Mouse (Mus musculus) CD4-positive, CD25-positive, alpha-beta regulatory T cell, adult 4 months (primary cell): ENCODE results near the gene 2410004P03Rik. TPM values are rescaled to one million over a fixed set of nuclear protein-coding genes. Genes with fewer than 3 reads are reported as not detected.
"Not testable (repeated sequence)": the region's sequence is repeated elsewhere in the genome, so short reads cannot be mapped to it uniquely, and the experiment has no call there.

Experiments used
- ATAC-seq: one replicate; pipeline ENCODE4 v1.8.0; 2017
- polyA plus RNA-seq, 2 experiments: library from polyadenylated mRNA; unstranded; fragments of 100-300 nt; shearing (Covaris generic); gene quantifications; one replicate each; pipeline ENCODE4 v1.2.1; 2017

The 2410004P03Rik gene
- 1 to 10 TPM; 1.2 to 1.8 TPM for polyA plus RNA-seq

DNA sequence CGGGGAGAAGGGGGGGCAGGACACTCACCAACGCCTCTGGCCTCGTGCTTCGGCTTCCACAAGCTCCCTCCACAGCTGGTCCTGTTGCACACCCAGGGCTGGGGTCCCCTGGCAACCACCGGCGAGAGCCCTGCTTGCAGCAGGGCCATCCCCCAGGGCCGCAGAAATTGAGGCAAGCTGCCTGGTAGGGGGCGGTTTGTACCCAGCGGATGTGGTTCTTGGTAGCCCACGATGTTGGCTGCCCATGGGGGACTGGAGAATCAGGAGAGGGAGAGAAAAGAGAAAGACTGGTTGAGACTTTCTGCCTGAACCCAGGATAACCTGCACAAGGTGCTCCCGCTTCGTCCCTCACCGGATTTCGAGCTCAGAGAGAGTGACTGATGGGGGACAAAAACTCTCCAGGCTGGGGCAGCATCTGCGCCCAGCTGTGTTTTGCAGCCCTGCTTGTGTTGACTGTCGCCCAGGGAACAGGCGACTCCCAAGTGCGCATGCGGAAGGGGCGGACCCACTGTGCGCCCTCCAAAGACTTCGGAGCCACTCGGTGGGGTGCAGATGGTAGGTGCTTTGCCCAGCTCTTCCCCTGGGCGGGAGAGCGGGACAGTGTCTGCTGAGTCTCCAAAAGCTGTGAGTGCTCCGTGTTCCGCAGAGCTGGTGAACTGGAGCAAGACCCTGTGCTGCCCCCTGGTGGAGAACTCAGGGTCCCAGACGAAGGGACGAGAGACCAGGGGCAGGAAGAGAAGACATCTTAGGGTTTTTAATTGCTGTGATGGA lies at the start of gene 2410004P03Rik:
Gene 2410004P03Rik, minus strand, starts transcription at position 628 of the 771 bp plus-strand sequence.
- peak; percentile 89 for ATAC-seq

DNA sequence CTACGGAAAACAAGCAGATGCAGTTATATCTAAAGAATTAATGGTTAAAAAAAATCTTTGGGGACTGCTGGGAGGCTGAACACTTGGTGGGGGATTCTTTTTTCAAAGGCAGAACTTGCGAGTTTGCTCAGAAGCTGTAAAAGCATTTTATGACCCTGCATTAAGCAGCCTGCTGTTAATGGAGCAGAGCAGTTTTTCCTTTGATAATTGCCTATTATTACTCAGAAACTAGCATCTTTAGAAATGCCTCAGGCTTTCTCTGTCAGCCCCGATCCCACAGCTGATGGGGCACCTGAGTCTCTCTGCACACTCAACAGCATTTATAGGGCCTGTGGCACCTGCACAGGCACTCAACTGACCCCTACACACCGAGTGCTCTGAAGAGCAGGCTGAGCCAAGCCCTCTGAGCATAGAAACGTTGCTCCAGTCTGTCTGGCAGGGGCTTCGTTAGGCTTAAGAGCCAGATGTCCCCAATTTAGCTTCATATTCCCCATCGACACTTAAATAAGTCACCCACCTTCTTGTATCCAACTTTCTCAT lies 49.7 kb upstream of the 2410004P03Rik start:
- ATAC-seq: no peak

DNA sequence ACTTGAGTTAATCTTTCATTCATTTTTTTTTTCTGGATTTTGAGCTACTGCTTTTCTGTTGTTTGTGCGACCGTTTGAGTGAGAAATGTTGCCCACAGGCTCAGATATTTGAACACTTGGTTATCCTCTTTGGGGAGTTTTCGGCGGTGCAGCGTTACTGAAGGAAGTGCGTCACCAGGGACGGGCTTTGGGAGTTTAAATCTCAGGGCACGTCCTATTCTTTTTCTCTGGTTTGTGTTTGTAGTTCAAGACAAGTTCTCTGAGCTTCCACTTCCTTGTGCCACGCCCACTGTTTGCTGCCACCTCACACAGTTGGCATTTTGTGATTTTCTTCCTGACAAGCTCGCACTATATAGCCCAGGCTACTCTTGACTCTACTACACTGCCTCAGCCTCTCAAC lies 47.0 kb upstream of the 2410004P03Rik start:
- peak; percentile 26 for ATAC-seq

DNA sequence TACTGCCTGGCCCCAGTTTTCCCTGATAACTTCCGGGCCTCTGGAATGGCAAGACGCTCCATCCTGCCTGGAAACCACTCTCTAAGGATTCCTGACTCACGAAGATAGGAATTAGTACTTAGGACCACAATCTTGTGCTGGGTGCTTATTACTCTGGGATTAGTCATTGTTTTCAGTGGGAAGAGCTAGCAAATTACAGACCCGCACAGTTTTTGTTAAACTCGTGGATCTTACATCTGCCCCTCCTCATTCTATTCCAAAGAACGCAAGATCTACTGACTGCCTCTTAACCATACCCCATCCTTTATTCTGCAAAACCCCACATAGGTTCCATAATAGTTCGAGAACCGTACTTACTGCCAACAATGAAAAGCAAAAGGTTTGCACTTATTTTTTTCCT lies 45.6 kb upstream of the 2410004P03Rik start:
- ATAC-seq: no peak

DNA sequence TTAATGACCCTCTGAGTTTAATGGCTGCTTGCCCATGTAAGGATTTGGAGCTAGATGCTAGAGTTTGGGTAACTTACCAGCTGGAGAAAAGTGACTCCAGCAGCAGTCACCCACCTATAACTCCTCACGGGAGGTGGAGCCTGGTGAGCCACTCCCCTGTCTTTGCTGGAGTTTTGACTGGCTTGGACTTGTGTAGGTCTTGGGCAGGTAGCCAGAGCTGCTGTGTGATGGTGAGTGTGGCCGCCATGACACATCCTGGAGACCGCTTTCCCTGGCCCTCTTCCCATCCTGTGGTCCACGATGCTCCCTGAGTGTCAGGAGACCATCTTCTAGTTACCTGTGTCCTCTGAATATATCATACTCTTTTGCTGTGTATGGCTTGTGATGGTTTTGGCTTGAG lies 44.2 kb upstream of the 2410004P03Rik start:
- ATAC-seq: no peak

DNA sequence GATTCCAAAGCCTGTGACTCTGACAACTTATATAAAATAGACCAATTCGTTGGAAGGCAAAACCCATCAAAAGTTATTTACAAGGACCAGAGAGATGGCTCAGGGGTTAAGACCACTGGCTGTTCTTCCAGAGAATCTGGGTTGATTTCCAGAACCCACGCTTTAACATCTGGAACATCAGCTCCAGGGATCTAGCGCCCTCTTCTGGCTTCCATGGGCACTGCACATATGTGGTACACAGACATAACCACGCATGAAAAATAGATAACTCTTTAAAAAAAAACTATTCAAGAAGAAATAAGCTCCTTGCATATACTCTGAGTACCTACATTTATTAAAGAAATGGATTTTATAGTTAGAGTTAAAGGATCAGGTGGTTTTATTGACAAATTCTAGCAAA lies 43.2 kb upstream of the 2410004P03Rik start:
- no peak for ATAC-seq

DNA sequence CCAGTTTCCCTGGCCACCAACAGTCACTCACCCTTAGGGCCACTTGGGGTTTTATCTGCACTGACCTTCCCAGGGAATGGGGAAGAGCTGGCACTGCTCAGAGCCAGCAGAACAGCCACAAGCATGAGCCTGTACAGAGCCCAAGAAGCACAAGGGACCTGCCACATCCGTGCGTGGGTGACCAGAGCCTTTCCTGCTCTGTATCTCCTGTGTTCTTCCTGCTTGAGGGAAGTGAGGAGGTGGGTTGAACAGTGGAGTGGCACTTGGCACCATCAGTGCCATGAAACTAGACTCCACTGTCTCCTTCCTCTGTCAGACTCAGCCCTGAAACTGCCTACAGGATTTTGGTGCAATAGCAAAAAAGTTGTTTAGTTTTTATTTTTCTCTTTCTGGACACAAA lies 41.1 kb upstream of the 2410004P03Rik start:
- ATAC-seq: no peak

DNA sequence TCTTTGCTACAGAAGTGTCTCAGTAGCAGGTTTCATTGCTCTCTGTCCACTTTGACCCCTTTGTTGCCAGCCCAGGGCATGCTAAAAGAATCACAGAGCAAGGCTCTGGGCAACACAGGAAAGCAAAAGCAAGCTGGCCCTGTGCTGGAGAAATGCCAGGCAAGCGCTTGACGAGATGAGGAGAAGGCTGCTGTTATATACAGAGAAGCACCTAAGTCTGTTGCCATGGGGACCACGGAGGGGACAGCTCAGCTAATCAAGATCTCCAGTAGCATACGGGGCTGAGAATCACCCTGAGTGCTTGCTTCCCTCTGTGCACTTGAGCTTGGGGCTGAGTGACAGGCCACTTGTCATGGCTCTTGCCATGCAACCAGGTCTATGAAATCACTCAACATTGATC lies 39.5 kb upstream of the 2410004P03Rik start:
- ATAC-seq: no peak

DNA sequence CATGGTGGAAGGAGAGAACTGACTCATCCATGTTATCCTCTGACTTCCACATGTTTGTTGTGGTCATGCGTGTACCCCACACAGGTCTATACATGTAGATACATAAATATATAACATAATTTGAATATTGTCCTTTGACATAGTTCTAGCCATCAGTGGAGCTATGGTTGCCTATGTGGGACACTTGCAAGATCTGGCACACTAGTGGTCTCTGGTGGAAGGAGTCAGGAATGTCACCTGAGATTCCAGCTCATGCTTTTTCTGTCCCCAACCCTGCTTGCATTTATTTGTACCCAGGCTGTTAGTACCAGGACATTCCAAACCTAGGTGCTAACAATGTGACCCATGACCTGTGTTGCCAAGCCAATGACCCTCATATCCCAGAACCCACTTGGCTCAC lies 38.3 kb upstream of the 2410004P03Rik start:
- ATAC-seq: no peak

DNA sequence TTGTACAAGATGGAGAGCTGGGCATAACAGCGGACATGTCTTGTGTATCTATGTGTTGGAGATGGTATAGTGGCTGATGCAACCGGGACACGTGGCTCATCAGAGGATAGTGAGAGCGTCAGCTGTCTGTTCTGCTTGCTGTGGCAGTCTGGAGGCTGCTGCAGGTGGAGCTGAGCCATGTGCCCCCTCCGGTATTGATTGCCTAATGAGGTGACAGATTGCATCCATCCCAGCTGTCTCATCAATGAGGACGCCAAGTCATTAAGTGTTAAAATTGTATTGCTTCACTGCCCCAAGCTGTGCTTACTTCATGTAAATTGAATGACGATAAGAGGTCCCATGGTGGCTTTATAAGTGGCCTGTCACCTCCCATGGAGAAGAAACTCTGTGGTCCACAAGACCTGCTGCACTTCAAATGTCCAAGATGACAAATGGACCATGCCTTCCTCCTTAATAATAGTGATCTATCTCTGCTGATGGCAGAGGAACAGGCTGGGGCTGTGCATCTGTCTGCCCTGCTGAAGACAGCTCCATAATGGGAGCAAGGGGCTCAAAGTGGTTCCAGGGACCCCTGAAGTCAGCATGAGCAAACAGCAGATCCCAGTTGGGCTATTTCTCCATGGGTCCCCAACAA lies 37.6 kb upstream of the 2410004P03Rik start:
- ATAC-seq: no peak

DNA sequence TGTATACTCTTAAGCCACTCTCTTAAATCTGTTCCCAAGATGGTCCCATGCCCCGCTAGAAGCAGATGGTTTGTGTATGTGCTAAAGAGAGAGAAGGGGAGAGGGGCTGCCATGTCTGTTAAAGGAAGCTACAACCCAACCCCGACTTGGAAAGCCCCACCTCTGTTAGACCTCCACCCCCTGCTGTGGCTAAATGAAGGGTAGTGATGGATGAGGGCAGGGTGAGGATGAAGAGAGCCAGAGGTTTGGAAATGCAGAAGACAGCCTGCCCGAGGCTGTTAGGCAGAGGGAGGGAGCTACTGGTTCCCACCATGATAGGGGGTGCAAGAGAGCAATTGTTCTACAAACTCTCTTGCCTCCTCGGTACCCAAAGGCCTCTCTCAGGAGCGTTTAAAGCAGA lies 31.8 kb upstream of the 2410004P03Rik start:
- no peak for ATAC-seq

DNA sequence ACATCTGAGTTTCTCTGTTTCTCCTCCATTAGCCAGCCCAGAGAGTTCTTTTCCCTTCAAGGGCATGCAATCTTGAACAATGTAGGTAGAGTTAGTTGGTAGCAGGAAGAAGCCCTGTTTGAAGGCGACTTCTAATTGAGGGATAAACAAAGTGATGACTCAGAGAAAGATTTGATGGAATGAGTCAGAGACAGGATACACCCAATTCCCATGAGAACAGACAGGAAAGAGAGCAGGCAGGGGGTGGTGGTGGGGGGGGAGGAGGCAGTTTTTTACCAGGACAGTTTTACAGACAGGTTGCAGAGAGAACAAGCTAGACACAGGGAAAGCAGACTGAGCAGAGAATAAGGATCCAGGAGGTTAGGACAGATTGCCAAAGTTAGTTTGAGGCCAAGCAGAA lies 29.0 kb upstream of the 2410004P03Rik start:
- ATAC-seq: no peak

DNA sequence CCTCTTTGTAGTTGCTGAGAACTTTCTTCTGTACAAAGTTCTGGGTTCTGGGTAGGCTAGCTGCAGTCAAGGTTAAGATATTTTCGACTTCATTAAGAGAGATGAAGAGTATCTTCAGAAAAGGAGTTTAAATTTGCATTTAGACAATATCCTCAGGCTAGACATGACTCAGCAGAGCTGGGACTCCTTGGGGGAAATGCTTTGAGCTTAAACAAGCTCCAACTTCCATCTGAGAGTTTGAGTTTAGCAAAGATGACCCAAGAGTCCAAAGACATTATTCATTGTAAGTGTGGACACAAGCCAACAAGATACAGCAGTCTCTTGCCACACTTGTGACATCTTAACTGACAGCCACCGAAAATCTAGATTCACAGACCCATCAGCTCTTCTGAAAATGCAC lies 27.9 kb upstream of the 2410004P03Rik start:
- no peak for ATAC-seq

DNA sequence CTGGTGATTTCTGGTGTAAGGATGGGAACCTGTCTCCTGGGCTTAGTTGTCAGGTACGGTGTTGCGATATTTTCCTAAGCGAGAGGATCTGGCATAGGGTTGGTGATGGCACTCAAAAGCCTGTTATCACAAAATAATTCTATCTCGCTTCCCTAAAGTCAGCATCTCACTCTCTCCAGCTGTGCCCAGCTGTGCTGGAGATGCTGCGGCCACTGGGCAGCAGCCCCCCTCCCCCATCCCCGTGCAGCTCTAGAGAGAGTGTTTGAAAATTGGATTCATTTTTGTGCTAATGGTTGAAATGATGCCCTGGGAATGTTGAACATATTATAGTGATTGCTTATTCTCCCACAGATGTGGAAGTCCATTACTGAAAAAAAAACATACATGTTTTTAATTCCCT lies 26.7 kb upstream of the 2410004P03Rik start:
- no peak for ATAC-seq

DNA sequence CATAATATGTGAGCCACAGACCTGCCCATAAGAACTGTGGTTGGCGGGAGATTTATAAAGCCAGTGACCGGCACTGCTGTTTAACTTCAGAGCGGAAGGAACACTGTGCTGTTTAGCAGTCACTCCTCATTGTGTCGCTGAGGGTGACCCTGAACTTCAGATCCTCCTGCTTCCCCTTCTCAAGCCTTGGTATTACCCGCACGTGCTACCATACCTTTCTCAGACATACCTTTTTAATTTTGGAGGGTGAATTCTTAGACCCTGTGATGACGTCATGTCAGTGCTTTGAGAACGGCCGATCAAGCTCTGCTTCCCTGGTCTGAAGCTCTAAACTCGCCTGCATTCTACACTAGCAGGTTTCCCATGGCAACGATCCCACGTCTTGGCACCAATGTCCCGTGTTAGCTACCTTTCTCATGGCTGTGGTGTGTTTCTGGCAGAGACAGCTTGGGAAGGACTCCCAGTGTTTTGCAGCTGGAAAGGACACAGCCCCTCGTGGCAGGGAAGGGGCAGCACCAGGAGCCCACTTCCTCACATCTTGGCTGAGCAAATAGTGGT lies 25.6 kb upstream of the 2410004P03Rik start:
- no peak for ATAC-seq

DNA sequence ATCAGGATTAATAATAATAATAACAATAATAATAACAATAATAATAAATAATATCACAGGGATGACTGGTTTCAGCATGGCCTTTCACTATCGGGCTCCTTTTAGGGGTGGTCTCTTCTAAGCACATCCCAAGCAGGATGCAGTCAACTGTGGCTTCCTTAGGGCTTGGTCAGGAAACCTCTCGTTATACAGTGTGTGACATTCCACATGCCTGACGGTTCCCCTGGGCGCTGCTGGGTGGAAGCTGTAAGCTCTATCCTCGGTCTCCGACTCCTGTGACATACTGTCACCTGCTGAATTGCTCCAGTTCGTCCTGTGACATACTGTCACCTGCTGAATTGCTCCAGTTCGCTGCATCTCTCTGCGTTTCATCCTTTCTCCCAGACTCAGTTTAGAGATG lies 25.0 kb upstream of the 2410004P03Rik start:
- no peak for ATAC-seq

DNA sequence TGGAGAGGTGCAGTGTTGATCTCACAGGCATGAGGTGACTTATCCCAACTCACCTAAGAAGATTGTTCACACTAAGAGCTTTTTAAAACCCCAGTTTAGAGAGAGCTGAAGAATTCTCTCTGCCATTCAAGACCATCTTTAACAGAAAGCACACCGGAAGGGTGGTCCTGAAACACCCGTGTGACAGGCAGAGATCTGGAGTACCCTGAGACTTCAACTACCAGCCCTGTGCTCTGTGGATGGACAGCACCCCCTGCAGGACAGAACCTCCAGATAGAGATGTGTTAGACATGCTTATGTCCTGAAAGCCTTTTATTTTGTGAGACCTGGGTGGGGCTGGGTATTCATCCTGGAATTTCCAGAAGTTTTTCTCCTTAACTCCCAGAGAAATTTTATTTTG lies 23.6 kb upstream of the 2410004P03Rik start:
- ATAC-seq: no peak

DNA sequence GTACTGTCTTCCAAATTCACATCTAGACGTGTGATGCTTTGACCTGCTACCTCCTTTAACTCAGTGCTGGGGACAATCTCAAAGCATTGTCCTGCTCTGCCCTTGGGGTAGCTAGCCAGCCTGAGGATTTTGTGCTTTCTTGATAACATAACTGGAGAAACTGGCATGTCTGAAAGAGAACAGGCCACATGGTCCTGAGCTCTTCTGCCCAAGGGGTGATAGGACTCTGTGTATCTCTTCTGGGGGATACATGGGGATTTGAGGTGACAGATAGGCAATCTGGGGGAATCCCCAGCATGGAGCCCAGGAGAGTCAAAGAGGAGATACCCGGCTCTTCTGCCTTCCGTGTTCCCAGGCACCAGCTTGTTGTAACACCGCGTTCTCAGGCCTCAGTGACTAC lies 23.1 kb upstream of the 2410004P03Rik start:
- ATAC-seq: no peak

DNA sequence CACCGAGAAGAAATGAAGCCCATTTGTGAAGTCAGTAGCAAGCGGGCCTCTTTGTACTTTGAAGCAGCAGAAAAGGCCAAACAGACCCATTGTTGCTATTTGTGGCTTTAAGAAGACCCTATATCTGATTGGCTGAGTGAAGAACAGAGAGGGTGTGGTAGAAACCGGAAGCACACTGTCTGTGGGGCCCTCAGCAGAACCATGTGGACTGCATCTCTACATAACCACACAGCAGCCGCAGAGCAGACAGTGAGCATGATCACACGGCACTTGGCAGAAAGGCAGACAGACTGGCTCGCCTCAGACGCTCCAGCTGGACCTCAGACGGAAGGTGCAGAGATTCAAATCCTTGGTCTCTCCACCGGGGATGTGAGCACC lies 21.9 kb upstream of the 2410004P03Rik start:
- peak; percentile 68 for ATAC-seq

DNA sequence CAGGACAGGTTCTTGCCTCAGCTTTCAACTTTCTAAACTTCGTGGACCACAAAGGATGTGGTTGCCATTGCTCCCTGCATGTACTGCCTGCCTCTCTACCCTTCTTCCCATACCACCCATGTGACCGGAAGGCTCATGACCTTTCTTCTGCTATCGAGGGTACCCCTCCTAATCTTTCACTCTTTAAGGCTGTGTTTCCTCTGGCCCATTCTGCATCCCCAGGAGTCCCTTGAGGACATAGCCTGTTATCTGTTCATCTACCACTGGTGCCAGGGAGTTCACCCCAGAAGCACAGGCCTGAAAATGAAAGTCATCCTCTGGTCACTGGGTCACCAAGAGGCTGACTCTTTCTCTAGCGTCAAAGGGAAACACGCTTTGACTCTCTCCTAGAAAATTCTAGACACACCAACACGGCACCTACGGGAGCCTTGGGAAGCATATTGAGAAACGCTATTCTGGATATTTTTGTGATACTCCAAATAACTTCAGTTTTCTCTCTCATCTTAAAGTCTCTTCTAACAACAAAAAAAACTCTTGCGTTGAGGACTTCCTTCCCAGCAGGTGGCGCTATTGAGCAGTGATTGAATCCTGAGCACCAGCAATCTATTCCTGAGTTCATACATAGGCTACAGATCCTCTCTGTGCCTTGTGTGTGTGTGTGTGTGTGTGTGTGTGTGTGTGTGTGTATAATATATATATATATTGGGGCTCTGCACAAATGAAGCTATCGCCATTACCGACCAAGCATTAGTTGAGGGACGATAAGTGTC lies 21.4 kb upstream of the 2410004P03Rik start:
- ATAC-seq: peak; percentile 87

DNA sequence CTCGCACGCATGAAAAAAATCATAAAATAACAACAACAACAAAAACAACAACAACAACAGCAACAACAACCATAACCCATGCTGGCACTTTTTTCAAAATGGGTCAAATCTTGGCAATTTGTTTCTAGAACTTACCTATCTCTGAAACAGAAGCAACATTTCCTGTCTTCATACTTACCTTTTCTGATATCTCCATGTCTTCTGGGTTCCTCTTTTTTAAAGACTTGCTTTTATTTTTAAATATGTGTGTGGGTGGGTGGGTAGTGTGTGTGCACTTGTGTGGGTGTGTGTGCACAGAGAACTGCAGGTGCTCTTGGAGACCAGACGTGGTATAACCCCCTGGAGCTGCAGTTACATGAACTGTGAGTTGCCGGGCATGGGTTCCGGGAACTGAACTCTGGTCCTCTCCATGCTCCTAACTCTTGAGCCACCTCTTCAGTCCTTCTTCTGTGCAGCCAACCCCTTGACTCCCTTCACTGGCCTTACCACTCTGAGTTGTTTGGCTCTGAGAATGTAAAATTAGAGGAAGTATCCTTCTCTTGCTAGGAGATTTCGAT lies 13.1 kb upstream of the 2410004P03Rik start:
- peak; percentile 36 for ATAC-seq

DNA sequence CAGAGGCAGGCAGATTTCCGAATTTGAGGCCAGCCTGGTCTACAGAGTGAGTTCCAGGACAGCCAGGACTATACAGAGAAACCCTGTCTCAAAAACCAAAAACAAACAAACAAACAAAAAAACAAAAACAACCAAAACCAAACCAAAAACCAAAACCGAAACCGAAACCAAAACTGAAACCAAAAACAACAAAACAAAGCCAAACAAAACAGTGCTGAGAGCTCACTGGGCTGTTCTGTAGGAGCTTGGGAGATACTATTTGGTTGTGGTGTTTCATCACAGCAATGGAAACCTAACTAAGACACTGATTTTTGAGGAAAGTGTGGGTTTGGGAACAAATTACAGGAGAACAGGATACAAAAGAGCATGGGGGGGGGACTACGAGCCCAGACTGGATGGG lies 10.6 kb upstream of the 2410004P03Rik start:
- ATAC-seq: peak; percentile 54

DNA sequence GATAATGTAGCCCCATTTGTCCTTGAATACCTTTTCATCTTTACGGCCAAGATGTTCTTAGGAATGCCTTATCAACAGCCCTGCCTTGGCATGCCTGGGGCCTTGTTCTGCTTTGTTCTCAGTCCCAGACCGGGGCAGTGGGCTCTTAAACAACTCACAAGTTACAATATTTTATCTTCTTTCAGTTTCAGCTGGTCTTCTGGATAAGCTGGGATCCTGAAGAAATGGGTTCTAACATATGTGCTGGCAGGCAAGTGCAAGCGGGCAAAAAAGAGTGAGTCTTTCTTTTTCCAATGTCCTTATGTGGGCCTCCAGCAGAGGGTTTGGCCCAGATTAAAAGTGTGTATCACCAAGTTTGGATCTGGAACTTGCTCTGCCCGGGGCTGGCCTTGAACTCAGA lies 9.6 kb upstream of the 2410004P03Rik start:
- ATAC-seq: not testable (repeated sequence)
